Mouse (Mus musculus): ENCODE data around the gene Mapkapk3. TPM values are rescaled to one million over a fixed set of nuclear protein-coding genes. Genes with fewer than 3 reads are reported as not detected.

Mapkapk3 gene
- polyA plus RNA-seq, 1 experiment from 2014 or later: 5.9 TPM

DNA sequence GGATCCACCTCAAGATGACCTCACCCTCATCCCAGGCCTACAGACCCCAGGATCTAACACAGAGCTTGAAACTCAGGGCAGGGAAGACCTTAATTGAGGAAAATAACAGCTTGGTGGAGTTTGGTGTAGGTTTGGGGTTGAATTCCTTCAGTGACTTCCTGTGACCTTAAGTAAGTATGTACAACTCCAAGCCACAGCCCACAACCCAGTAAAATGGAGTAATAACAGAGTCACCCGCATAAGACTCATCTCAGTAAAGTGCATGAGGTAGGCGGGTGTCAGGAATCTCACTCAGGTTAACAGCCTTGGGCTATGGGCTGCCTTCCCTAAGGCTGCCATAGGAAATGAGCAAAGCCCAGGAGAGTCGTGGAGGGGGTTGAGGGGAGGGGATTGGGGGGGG, 24.9 kb downstream of the Mapkapk3 start:
- H3K36me3 ChIP-seq: no peaks in the 10 kb centered on the region
- H3K4me1 ChIP-seq: peaks cover 12% of the 10 kb centered on the region
- no peaks in the 10 kb centered on the region for H3K27me3 ChIP-seq (ENCODE audit: low read depth, poor library complexity, severe bottlenecking)
- 73% methylated on average over 3 of the region's 3 CpGs for WGBS
- H3K9me3 ChIP-seq (replicated peaks): no peaks in the 10 kb centered on the region
- H3K4me3 ChIP-seq: no peak overlapping the region
- DNase-seq (ENCODE audit: low spot score): no peak
- H3K27ac ChIP-seq: no peak overlapping the region

- H3K4me3 ChIP-seq: no peak overlapping the region
- 91% methylated on average over 5 of the region's 5 CpGs for WGBS
- no peaks in the 10 kb centered on the region for H3K9me3 ChIP-seq (replicated peaks)
- DNase-seq (ENCODE audit: low spot score): no peak
- peaks cover 12% of the 10 kb centered on the region for H3K4me1 ChIP-seq
- no peaks in the 10 kb centered on the region for H3K36me3 ChIP-seq
- no peak overlapping the region for H3K27ac ChIP-seq
- H3K27me3 ChIP-seq (ENCODE audit: low read depth, poor library complexity, severe bottlenecking): no peaks in the 10 kb centered on the region
Measured at GRCm38 (mm10) chr9:107263912-107264311, 25.8 kb downstream of the Mapkapk3 start.

GRCm38 (mm10) chr9:107262375-107262774, 27.3 kb downstream of the Mapkapk3 start:
- H3K27me3 ChIP-seq (ENCODE audit: low read depth, poor library complexity, severe bottlenecking): no peaks in the 10 kb centered on the region
- no peak overlapping the region for H3K27ac ChIP-seq
- H3K4me1 ChIP-seq: peaks cover 9% of the 10 kb centered on the region
- H3K4me3 ChIP-seq: no peak overlapping the region
- no peak for DNase-seq (ENCODE audit: low spot score)
- no peaks in the 10 kb centered on the region for H3K36me3 ChIP-seq
- 79% methylated on average over 7 of the region's 7 CpGs for WGBS
- H3K9me3 ChIP-seq (replicated peaks): no peaks in the 10 kb centered on the region

DNA sequence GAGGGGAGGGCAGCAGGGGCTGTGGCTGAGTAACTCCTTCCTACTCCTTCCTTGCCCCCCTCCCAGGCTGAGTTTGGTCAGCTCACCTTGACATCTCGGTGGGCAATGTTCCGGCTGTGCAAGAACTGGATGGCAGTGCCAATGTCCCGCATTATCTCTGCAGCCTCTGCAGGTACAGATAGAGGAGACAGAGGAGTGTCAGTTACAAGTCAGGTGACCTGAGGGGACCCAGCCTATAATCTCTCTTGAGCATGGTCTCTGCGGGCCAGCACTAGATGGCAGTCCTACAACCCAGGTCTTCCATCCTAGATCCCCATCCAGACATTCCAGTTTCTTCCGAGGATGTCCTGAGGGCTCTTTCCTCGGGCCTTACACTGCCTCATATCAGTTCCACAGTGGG, 27.9 kb downstream of the Mapkapk3 start:
- H3K36me3 ChIP-seq: no peaks in the 10 kb centered on the region
- no peak overlapping the region for H3K27ac ChIP-seq
- WGBS: 78% methylated on average over 6 of the region's 6 CpGs
- H3K4me3 ChIP-seq: no peak overlapping the region
- no peak for DNase-seq (ENCODE audit: low spot score)
- H3K9me3 ChIP-seq (replicated peaks): no peaks in the 10 kb centered on the region
- H3K27me3 ChIP-seq (ENCODE audit: low read depth, poor library complexity, severe bottlenecking): no peaks in the 10 kb centered on the region
- H3K4me1 ChIP-seq: peaks cover 9% of the 10 kb centered on the region

GRCm38 (mm10) chr9:107260836-107261235, 28.8 kb downstream of the Mapkapk3 start:
- Histone ChIP-seq H3K9me3 (replicated peaks) (no peaks in the 10 kb centered on the region), H3K36me3 (no peaks in the 10 kb centered on the region), H3K4me1 (peaks cover 9% of the 10 kb centered on the region), H3K27ac (no peak overlapping the region), H3K27me3 (ENCODE audit: low read depth, poor library complexity, severe bottlenecking) (no peaks in the 10 kb centered on the region), H3K4me3 (no peak overlapping the region)
- WGBS: 74% methylated on average over 8 of the region's 8 CpGs
- no peak for DNase-seq (ENCODE audit: low spot score)

DNA sequence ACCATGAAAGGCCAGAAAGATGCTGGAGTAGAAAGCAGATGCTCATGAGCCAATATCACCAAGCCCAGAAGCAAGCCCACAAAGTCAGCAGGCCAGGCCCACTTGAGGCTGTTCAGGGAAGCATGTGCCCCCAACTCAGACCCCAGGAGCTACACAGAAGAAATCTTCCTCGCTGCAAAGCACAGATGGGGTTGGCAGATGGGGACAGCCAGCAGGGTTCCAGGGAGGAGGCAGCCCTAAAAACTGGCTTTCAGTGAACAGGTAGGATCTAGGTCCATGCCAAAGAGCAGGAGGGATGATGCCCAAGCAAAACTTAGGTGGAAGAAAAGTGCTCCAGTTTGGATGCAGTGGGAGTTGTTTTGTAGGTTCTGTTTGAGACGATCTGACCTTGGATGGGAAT, 29.2 kb downstream of the Mapkapk3 start:
- DNase-seq (ENCODE audit: low spot score): no peak
- Histone ChIP-seq H3K27ac (no peak overlapping the region), H3K4me3 (no peak overlapping the region), H3K4me1 (peaks cover 13% of the 10 kb centered on the region), H3K27me3 (ENCODE audit: low read depth, poor library complexity, severe bottlenecking) (no peaks in the 10 kb centered on the region), H3K36me3 (no peaks in the 10 kb centered on the region), H3K9me3 (replicated peaks) (no peaks in the 10 kb centered on the region)
- WGBS: 82% methylated on average over 2 of the region's 2 CpGs

DNA sequence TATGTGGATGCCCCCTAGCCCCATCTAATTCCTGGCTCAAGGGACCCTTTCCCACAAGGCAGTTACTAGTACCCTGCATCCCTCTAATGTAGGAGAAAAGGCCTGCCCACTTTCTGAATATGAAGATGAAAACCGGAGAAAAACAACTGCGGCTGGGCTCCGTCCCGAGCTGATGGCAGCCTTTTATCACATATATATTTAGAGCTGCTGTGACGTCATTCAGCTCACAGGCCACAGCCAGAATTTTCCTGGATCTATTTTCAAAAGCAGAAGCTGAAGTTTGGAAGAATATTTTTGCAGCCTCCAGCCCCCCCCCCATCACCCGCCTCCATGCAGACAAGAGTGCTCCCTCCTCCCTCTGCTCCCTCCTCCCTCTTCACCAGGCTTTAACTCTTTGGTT, 30.1 kb downstream of the Mapkapk3 start:
- DNase-seq (ENCODE audit: low spot score): no peak
- Histone ChIP-seq H3K9me3 (replicated peaks) (no peaks in the 10 kb centered on the region), H3K4me1 (peaks cover 17% of the 10 kb centered on the region), H3K36me3 (no peaks in the 10 kb centered on the region), H3K27ac (no peak overlapping the region), H3K4me3 (no peak overlapping the region), H3K27me3 (ENCODE audit: low read depth, poor library complexity, severe bottlenecking) (no peaks in the 10 kb centered on the region)
- WGBS: 77% methylated on average over 6 of the region's 6 CpGs

- Histone ChIP-seq H3K27me3 (ENCODE audit: low read depth, poor library complexity, severe bottlenecking) (no peaks in the 10 kb centered on the region), H3K36me3 (no peaks in the 10 kb centered on the region), H3K9me3 (replicated peaks) (no peaks in the 10 kb centered on the region), H3K4me1 (peaks cover 26% of the 10 kb centered on the region), H3K4me3 (no peak overlapping the region), H3K27ac (peak overlapping the region; percentile 59; the same call in 1 of the 2 replicates)
- WGBS: 48% methylated on average over 3 of the region's 3 CpGs
- no peak for DNase-seq (ENCODE audit: low spot score)
Measured at GRCm38 (mm10) chr9:107255596-107255995, 34.1 kb downstream of the Mapkapk3 start.

DNA sequence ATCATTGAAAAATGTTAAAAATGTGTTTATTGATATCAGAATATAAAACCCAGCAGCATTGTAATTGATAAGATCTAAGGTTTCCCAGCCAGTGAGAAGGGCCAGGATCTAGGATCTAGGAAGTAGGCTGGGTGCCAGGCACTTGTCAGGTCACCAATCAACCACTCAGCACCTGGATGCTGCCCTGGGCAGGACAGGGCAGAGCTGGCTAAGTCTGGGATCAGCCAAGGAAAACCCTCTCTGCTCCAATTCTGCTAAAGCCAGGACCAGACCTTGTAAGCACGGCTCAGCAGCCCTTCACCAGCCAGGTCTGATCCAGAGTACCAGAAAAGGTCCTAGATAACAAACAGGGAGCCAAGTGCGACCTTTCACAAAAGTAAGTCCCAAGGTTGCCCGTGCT, 34.8 kb downstream of the Mapkapk3 start:
- Histone ChIP-seq H3K4me3 (no peak overlapping the region), H3K36me3 (no peaks in the 10 kb centered on the region), H3K27me3 (ENCODE audit: low read depth, poor library complexity, severe bottlenecking) (no peaks in the 10 kb centered on the region), H3K4me1 (peaks cover 26% of the 10 kb centered on the region), H3K9me3 (replicated peaks) (no peaks in the 10 kb centered on the region), H3K27ac (no peak overlapping the region)
- DNase-seq (ENCODE audit: low spot score): no peak
- 83% methylated on average over 3 of the region's 3 CpGs for WGBS

GRCm38 (mm10) chr9:107254476-107254875, 35.2 kb downstream of the Mapkapk3 start:
- Histone ChIP-seq H3K27me3 (ENCODE audit: low read depth, poor library complexity, severe bottlenecking) (no peaks in the 10 kb centered on the region), H3K36me3 (no peaks in the 10 kb centered on the region), H3K4me1 (peaks cover 26% of the 10 kb centered on the region), H3K4me3 (no peak overlapping the region), H3K27ac (no peak overlapping the region), H3K9me3 (replicated peaks) (no peaks in the 10 kb centered on the region)
- WGBS: 80% methylated on average over 12 of the region's 12 CpGs
- no peak for DNase-seq (ENCODE audit: low spot score)

- no peak for DNase-seq (ENCODE audit: low spot score)
- Histone ChIP-seq H3K36me3 (no peaks in the 10 kb centered on the region), H3K4me3 (no peak overlapping the region), H3K27me3 (ENCODE audit: low read depth, poor library complexity, severe bottlenecking) (no peaks in the 10 kb centered on the region), H3K9me3 (replicated peaks) (no peaks in the 10 kb centered on the region), H3K4me1 (peaks cover 26% of the 10 kb centered on the region), H3K27ac (no peak overlapping the region)
- 17% methylated on average over 5 of the region's 5 CpGs for WGBS
Measured at GRCm38 (mm10) chr9:107252164-107252563, 37.5 kb downstream of the Mapkapk3 start.

GRCm38 (mm10) chr9:107250416-107251337, 39.0 kb downstream of the Mapkapk3 start:
- Histone ChIP-seq H3K27ac (no peak overlapping the region), H3K27me3 (ENCODE audit: low read depth, poor library complexity, severe bottlenecking) (no peaks in the 10 kb centered on the region), H3K36me3 (no peaks in the 10 kb centered on the region), H3K4me3 (no peak overlapping the region), H3K4me1 (peaks cover 20% of the 10 kb centered on the region), H3K9me3 (replicated peaks) (no peaks in the 10 kb centered on the region)
- no peak for DNase-seq (ENCODE audit: low spot score)
- WGBS: 82% methylated on average over 14 of the region's 14 CpGs

GRCm38 (mm10) chr9:107249154-107249553, 40.5 kb downstream of the Mapkapk3 start:
- Histone ChIP-seq H3K9me3 (replicated peaks) (no peaks in the 10 kb centered on the region), H3K27ac (no peak overlapping the region), H3K4me3 (no peak overlapping the region), H3K27me3 (ENCODE audit: low read depth, poor library complexity, severe bottlenecking) (no peaks in the 10 kb centered on the region), H3K4me1 (peaks cover 7% of the 10 kb centered on the region), H3K36me3 (no peaks in the 10 kb centered on the region)
- DNase-seq (ENCODE audit: low spot score): no peak
- WGBS: 81% methylated on average over 6 of the region's 6 CpGs

Data from limb, embryonic 10.5 days (tissue).